Mouse (Mus musculus): ENCODE measurements around the gene Akap2.
A peak's percentile ranks its signal among the peaks of the same experiment; 100 is the strongest.

Gene Akap2

GRCm38 (mm10) chr4:57914193-57915190 is 197.0 kb downstream of the Akap2 start:
- no peak for DNase-seq (ENCODE audit: low read depth)

GRCm38 (mm10) chr4:57915216-57915965 is 197.9 kb downstream of the Akap2 start:
- no peak for DNase-seq (ENCODE audit: low read depth)

GRCm38 (mm10) chr4:57916201-57916661 is 198.8 kb downstream of the Akap2 start, which contains the start of gene D630039A03Rik:
Gene D630039A03Rik (minus strand): TSS chr4:57916297.
- DNase-seq (ENCODE audit: low read depth) = no peak

GRCm38 (mm10) chr4:57916711-57917110 is 199.3 kb downstream of the Akap2 start:
- no peak for DNase-seq (ENCODE audit: low read depth)

GRCm38 (mm10) chr4:57919494-57920423 is 202.3 kb downstream of the Akap2 start:
- no peak for DNase-seq (ENCODE audit: low read depth)

GRCm38 (mm10) chr4:57920522-57920921 is 203.1 kb downstream of the Akap2 start:
- DNase-seq (ENCODE audit: low read depth) = no peak

- DNase-seq (ENCODE audit: low read depth) = no peak
Observed at GRCm38 (mm10) chr4:57922171-57922570, 204.7 kb downstream of the Akap2 start.

- peak; percentile 67 for DNase-seq (ENCODE audit: low read depth)
Observed at GRCm38 (mm10) chr4:57924556-57925071, 207.2 kb downstream of the Akap2 start.

GRCm38 (mm10) chr4:57927464-57928205 is 210.2 kb downstream of the Akap2 start:
- peak; percentile 82 for DNase-seq (ENCODE audit: low read depth)

- no peak for DNase-seq (ENCODE audit: low read depth)
Observed at GRCm38 (mm10) chr4:57930559-57931170, 213.2 kb downstream of the Akap2 start.

GRCm38 (mm10) chr4:57934181-57934580 is 216.7 kb downstream of the Akap2 start:
- no peak for DNase-seq (ENCODE audit: low read depth)

- no peak for DNase-seq (ENCODE audit: low read depth)
Observed at GRCm38 (mm10) chr4:57937292-57937691, 219.8 kb downstream of the Akap2 start.

GRCm38 (mm10) chr4:57940631-57941030 is 223.2 kb downstream of the Akap2 start:
- DNase-seq (ENCODE audit: low read depth) = no peak

GRCm38 (mm10) chr4:57942892-57943291 is 225.4 kb downstream of the Akap2 start:
- DNase-seq (ENCODE audit: low read depth) = no peak

All from NIH3T3 (cell line).